Mouse (Mus musculus): Measurements from ENCODE around the gene Etv1.
A peak's percentile ranks its signal among the peaks of the same experiment; 100 is the strongest.

The Etv1 gene

GRCm38 (mm10) chr12:38780955-38781304 is 1.8 kb downstream of the Etv1 start:
- no peaks in the 10 kb centered on the region for H3K27me3 ChIP-seq (ENCODE audit: insufficient read depth, low read length)
- peaks cover 52% of the 10 kb centered on the region for H3K4me1 ChIP-seq (replicated peaks; ENCODE audit: low read depth, low read length)
- H3K4me3 ChIP-seq (replicated peaks; ENCODE audit: low read length) = peak overlapping the region; percentile 80
- H3K36me3 ChIP-seq (ENCODE audit: insufficient read depth, low read length) = 0 out of 2 replicates have a peak, but pooled peaks cover 7% of the 10 kb centered on the region
- H3K9me3 ChIP-seq (ENCODE audit: low read length) = no peaks in the 10 kb centered on the region
- no peak for TF ChIP-seq POU5F1 (IDR thresholded peaks at IDR 0.05; ENCODE audit: borderline replicate concordance, low read length)
- TF ChIP-seq CTCF (conservative IDR thresholded peaks at IDR 0.05; ENCODE audit: low read length) = no peak
- no peak for TF ChIP-seq NANOG (IDR thresholded peaks at IDR 0.05; ENCODE audit: borderline replicate concordance, low read length)

- no peak for TF ChIP-seq POU5F1 (IDR thresholded peaks at IDR 0.05; ENCODE audit: borderline replicate concordance, low read length)
- no peaks in the 10 kb centered on the region for H3K27me3 ChIP-seq (ENCODE audit: insufficient read depth, low read length)
- no peaks in the 10 kb centered on the region for H3K9me3 ChIP-seq (ENCODE audit: low read length)
- H3K4me3 ChIP-seq (replicated peaks; ENCODE audit: low read length) = peak overlapping the region; percentile 80
- H3K36me3 ChIP-seq (ENCODE audit: insufficient read depth, low read length) = 0 out of 2 replicates have a peak, but pooled peaks cover 7% of the 10 kb centered on the region
- H3K4me1 ChIP-seq (replicated peaks; ENCODE audit: low read depth, low read length) = peaks cover 51% of the 10 kb centered on the region
Observed at GRCm38 (mm10) chr12:38781686-38782085, 2.5 kb downstream of the Etv1 start.

- H3K27me3 ChIP-seq (ENCODE audit: insufficient read depth, low read length) = no peaks in the 10 kb centered on the region
- no peaks in the 10 kb centered on the region for H3K9me3 ChIP-seq (ENCODE audit: low read length)
- H3K4me1 ChIP-seq (replicated peaks; ENCODE audit: low read depth, low read length) = peaks cover 42% of the 10 kb centered on the region
- H3K4me3 ChIP-seq (replicated peaks; ENCODE audit: low read length) = no peak overlapping the region
- TF ChIP-seq NANOG (IDR thresholded peaks at IDR 0.05; ENCODE audit: borderline replicate concordance, low read length) = no peak
- TF ChIP-seq POU5F1 (IDR thresholded peaks at IDR 0.05; ENCODE audit: borderline replicate concordance, low read length) = no peak
- TF ChIP-seq CTCF (conservative IDR thresholded peaks at IDR 0.05; ENCODE audit: low read length) = no peak
- 0 out of 2 replicates have a peak, but pooled peaks cover 7% of the 10 kb centered on the region for H3K36me3 ChIP-seq (ENCODE audit: insufficient read depth, low read length)
Observed at GRCm38 (mm10) chr12:38783291-38783690, 4.1 kb downstream of the Etv1 start.

GRCm38 (mm10) chr12:38784221-38784620 is 5.0 kb downstream of the Etv1 start:
- Histone ChIP-seq H3K27me3 (ENCODE audit: insufficient read depth, low read length) (no peaks in the 10 kb centered on the region), H3K36me3 (ENCODE audit: insufficient read depth, low read length) (0 out of 2 replicates have a peak, but pooled peaks cover 7% of the 10 kb centered on the region), H3K4me1 (replicated peaks; ENCODE audit: low read depth, low read length) (peaks cover 50% of the 10 kb centered on the region), H3K9me3 (ENCODE audit: low read length) (no peaks in the 10 kb centered on the region), H3K4me3 (replicated peaks; ENCODE audit: low read length) (no peak overlapping the region)
- no peak for TF ChIP-seq CTCF (conservative IDR thresholded peaks at IDR 0.05; ENCODE audit: low read length)
- TF ChIP-seq NANOG (IDR thresholded peaks at IDR 0.05; ENCODE audit: borderline replicate concordance, low read length) = peak; percentile 38; the same call in 1 of the 2 replicates
- no peak for TF ChIP-seq POU5F1 (IDR thresholded peaks at IDR 0.05; ENCODE audit: borderline replicate concordance, low read length)

GRCm38 (mm10) chr12:38786571-38786970 is 7.4 kb downstream of the Etv1 start:
- H3K4me3 ChIP-seq (replicated peaks; ENCODE audit: low read length) = no peak overlapping the region
- TF ChIP-seq NANOG (IDR thresholded peaks at IDR 0.05; ENCODE audit: borderline replicate concordance, low read length) (no peak), POU5F1 (IDR thresholded peaks at IDR 0.05; ENCODE audit: borderline replicate concordance, low read length) (no peak), CTCF (conservative IDR thresholded peaks at IDR 0.05; ENCODE audit: low read length) (no peak)
- no peaks in the 10 kb centered on the region for H3K27me3 ChIP-seq (ENCODE audit: insufficient read depth, low read length)
- 0 out of 2 replicates have a peak, but pooled peaks cover 7% of the 10 kb centered on the region for H3K36me3 ChIP-seq (ENCODE audit: insufficient read depth, low read length)
- peaks cover 45% of the 10 kb centered on the region for H3K4me1 ChIP-seq (replicated peaks; ENCODE audit: low read depth, low read length)
- no peaks in the 10 kb centered on the region for H3K9me3 ChIP-seq (ENCODE audit: low read length)

GRCm38 (mm10) chr12:38787704-38788103 is 8.5 kb downstream of the Etv1 start:
- Histone ChIP-seq H3K36me3 (ENCODE audit: insufficient read depth, low read length) (0 out of 2 replicates have a peak, but pooled peaks cover 7% of the 10 kb centered on the region), H3K4me3 (replicated peaks; ENCODE audit: low read length) (no peak overlapping the region), H3K9me3 (ENCODE audit: low read length) (no peaks in the 10 kb centered on the region), H3K4me1 (replicated peaks; ENCODE audit: low read depth, low read length) (peaks cover 36% of the 10 kb centered on the region), H3K27me3 (ENCODE audit: insufficient read depth, low read length) (no peaks in the 10 kb centered on the region)
- TF ChIP-seq POU5F1 (IDR thresholded peaks at IDR 0.05; ENCODE audit: borderline replicate concordance, low read length) (no peak), NANOG (IDR thresholded peaks at IDR 0.05; ENCODE audit: borderline replicate concordance, low read length) (no peak), CTCF (conservative IDR thresholded peaks at IDR 0.05; ENCODE audit: low read length) (no peak)

- Histone ChIP-seq H3K36me3 (ENCODE audit: insufficient read depth, low read length) (0 out of 2 replicates have a peak, but pooled peaks cover under 1% of the 10 kb centered on the region), H3K4me1 (replicated peaks; ENCODE audit: low read depth, low read length) (peaks cover 29% of the 10 kb centered on the region), H3K9me3 (ENCODE audit: low read length) (no peaks in the 10 kb centered on the region), H3K27me3 (ENCODE audit: insufficient read depth, low read length) (no peaks in the 10 kb centered on the region), H3K4me3 (replicated peaks; ENCODE audit: low read length) (no peak overlapping the region)
- TF ChIP-seq CTCF (conservative IDR thresholded peaks at IDR 0.05; ENCODE audit: low read length) (no peak), NANOG (IDR thresholded peaks at IDR 0.05; ENCODE audit: borderline replicate concordance, low read length) (no peak), POU5F1 (IDR thresholded peaks at IDR 0.05; ENCODE audit: borderline replicate concordance, low read length) (no peak)
Observed at GRCm38 (mm10) chr12:38788621-38789020, 9.4 kb downstream of the Etv1 start.

GRCm38 (mm10) chr12:38789789-38790355 is 10.7 kb downstream of the Etv1 start:
- peaks cover 19% of the 10 kb centered on the region for H3K4me1 ChIP-seq (replicated peaks; ENCODE audit: low read depth, low read length)
- no peaks in the 10 kb centered on the region for H3K27me3 ChIP-seq (ENCODE audit: insufficient read depth, low read length)
- H3K9me3 ChIP-seq (ENCODE audit: low read length) = no peaks in the 10 kb centered on the region
- H3K36me3 ChIP-seq (ENCODE audit: insufficient read depth, low read length) = 0 out of 2 replicates have a peak, but pooled peaks cover 8% of the 10 kb centered on the region
- TF ChIP-seq POU5F1 (IDR thresholded peaks at IDR 0.05; ENCODE audit: borderline replicate concordance, low read length) = no peak
- no peak for TF ChIP-seq CTCF (conservative IDR thresholded peaks at IDR 0.05; ENCODE audit: low read length)
- TF ChIP-seq NANOG (IDR thresholded peaks at IDR 0.05; ENCODE audit: borderline replicate concordance, low read length) = no peak
- no peak overlapping the region for H3K4me3 ChIP-seq (replicated peaks; ENCODE audit: low read length)

GRCm38 (mm10) chr12:38793076-38793475 is 13.9 kb downstream of the Etv1 start:
- Histone ChIP-seq H3K4me3 (replicated peaks; ENCODE audit: low read length) (no peak overlapping the region), H3K4me1 (replicated peaks; ENCODE audit: low read depth, low read length) (peaks cover 11% of the 10 kb centered on the region), H3K9me3 (ENCODE audit: low read length) (no peaks in the 10 kb centered on the region), H3K27me3 (ENCODE audit: insufficient read depth, low read length) (no peaks in the 10 kb centered on the region), H3K36me3 (ENCODE audit: insufficient read depth, low read length) (peaks cover 8% of the 10 kb centered on the region; the same call in 1 of the 2 replicates)
- TF ChIP-seq POU5F1 (IDR thresholded peaks at IDR 0.05; ENCODE audit: borderline replicate concordance, low read length) (no peak), CTCF (conservative IDR thresholded peaks at IDR 0.05; ENCODE audit: low read length) (no peak), NANOG (IDR thresholded peaks at IDR 0.05; ENCODE audit: borderline replicate concordance, low read length) (no peak)
